Mouse (Mus musculus): ENCODE results near the gene Tor1aip1. TPM values are rescaled to one million over a fixed set of nuclear protein-coding genes. Genes with fewer than 3 reads are reported as not detected.

The Tor1aip1 gene
- polyA plus RNA-seq, 1 experiment, result 16.5 TPM

DNA sequence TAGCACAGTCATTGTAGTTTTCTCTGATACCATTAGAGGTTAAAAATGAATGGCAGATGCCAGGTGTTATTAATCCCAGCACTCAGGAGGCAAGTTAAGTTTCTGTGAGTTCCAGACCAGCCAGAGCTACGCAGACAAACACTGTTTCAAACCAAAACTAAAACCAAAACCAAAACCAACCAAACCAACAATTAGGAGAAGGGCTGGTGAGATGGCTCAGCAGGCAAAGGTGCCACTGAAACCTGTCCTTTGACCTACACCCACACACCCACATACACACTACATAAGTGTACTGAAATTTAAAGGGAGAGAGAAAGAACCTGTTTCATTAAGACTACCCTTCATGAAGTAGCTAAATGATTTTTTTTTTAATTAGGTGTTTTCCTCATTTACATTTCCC is 27.3 kb downstream of the Tor1aip1 start:
- Histone ChIP-seq H3K4me3 (ENCODE audit: insufficient read depth, poor library complexity, severe bottlenecking) (no peak overlapping the region), H3K36me3 (ENCODE audit: control insufficient read depth, insufficient read depth) (peaks cover 44% of the 10 kb centered on the region)
- TF ChIP-seq CTCF (IDR thresholded peaks at IDR 0.05; ENCODE audit: control insufficient read depth, insufficient read depth, insufficient read length), result no peak
- TF ChIP-seq MYOD1 (IDR thresholded peaks at IDR 0.05; ENCODE audit: control insufficient read depth, insufficient read length, low read depth), result no peak
- TF ChIP-seq USF1 (IDR thresholded peaks at IDR 0.05; ENCODE audit: low read depth), result no peak
- no peak for TF ChIP-seq MYOG (IDR thresholded peaks at IDR 0.05; ENCODE audit: control insufficient read depth, extremely low read depth, insufficient read length)
- no peak for TF ChIP-seq FOSL1 (IDR thresholded peaks at IDR 0.05; ENCODE audit: insufficient read depth, low read length, poor library complexity, severe bottlenecking)
- TF ChIP-seq CEBPB (IDR thresholded peaks at IDR 0.05; ENCODE audit: low read depth), result no peak
- TF ChIP-seq MAX (IDR thresholded peaks at IDR 0.05), result no peak

DNA sequence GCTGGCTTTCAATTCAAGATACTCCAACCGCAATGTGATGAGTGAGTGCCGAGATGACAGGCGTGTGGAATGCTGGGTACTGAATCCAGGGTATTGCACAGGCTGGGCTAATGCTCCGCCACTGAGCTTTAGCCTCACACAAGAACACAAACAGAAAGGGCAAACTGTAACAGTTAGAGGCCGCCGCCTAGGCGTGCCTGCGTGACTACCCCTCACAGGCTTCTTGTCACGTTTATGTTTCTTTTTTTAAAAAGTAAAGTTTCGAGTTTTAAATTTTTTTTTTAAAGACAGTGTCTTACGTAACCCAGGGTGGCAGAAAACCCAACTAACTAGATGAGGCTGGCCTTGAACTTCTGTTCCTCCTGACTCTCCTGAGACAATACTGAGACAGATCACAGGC is 30.4 kb downstream of the Tor1aip1 start:
- Histone ChIP-seq H3ac (ENCODE audit: control insufficient read depth, insufficient read length, low read depth) (no peak overlapping the region), H3K79me3 (ENCODE audit: low read depth) (no peaks in the 10 kb centered on the region), H3K4me3 (ENCODE audit: insufficient read depth, poor library complexity, severe bottlenecking) (no peak overlapping the region), H3K27me3 (ENCODE audit: control insufficient read depth, insufficient read depth, insufficient read length) (no peaks in the 10 kb centered on the region), H3K36me3 (ENCODE audit: control insufficient read depth, insufficient read depth) (peaks cover 26% of the 10 kb centered on the region), H3K79me2 (ENCODE audit: control insufficient read depth, insufficient read depth) (no peaks in the 10 kb centered on the region)
- TF ChIP-seq FOSL1 (IDR thresholded peaks at IDR 0.05; ENCODE audit: insufficient read depth, low read length, poor library complexity, severe bottlenecking), result no peak
- no peak for TF ChIP-seq MYOD1 (IDR thresholded peaks at IDR 0.05; ENCODE audit: control insufficient read depth, insufficient read length, low read depth)
- TF ChIP-seq CEBPB (IDR thresholded peaks at IDR 0.05; ENCODE audit: low read depth), result no peak
- no peak for TF ChIP-seq MAX (IDR thresholded peaks at IDR 0.05)
- TF ChIP-seq MYOG (IDR thresholded peaks at IDR 0.05; ENCODE audit: control insufficient read depth, extremely low read depth, insufficient read length), result no peak
- no peak for TF ChIP-seq USF1 (IDR thresholded peaks at IDR 0.05; ENCODE audit: low read depth)
- no peak for TF ChIP-seq CTCF (IDR thresholded peaks at IDR 0.05; ENCODE audit: control insufficient read depth, insufficient read depth, insufficient read length)

More for the DNA sequence above, 27.3 kb downstream of the Tor1aip1 start:
- Histone ChIP-seq H3ac (ENCODE audit: control insufficient read depth, insufficient read length, low read depth) (no peak overlapping the region), H3K27me3 (ENCODE audit: control insufficient read depth, insufficient read depth, insufficient read length) (no peaks in the 10 kb centered on the region), H3K79me3 (ENCODE audit: low read depth) (no peaks in the 10 kb centered on the region), H3K79me2 (ENCODE audit: control insufficient read depth, insufficient read depth) (no peaks in the 10 kb centered on the region)

DNA sequence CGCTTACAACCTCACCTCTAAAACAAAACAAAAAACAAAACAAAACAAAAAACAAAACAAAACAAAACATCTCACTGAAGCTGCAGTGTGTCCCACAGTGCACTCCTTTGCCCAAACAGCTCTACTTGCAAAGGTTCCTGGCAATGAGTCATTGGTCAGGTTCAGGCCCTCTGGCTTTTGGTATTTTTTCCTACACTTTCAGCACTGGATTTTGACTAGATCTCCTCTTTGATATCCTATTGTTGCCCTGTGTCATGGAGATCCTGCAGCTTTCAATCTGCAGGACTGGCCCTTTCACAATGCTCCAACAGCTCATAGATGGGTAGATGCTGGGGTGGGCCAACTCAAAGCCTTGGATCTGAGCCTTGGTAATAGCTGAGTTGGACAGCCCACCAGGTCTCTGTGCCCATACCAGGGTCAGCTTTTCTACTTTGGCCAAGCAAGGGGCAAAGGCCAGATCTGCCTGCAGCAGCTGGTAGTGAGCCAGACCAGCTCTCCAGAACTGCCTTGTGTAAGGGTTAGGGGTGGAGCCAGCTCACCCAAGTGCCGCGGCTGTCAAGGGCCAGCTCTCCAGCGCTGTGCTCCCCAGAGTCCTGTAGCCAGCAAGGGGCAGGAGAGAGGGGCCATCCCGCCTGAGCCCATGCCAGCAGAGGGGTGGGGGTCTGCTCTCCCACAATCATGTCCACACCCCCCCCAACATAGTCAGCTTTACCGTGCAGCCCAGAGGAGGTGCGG is 32.9 kb downstream of the Tor1aip1 start:
- Histone ChIP-seq H3K79me3 (ENCODE audit: low read depth) (no peaks in the 10 kb centered on the region), H3ac (ENCODE audit: control insufficient read depth, insufficient read length, low read depth) (no peak overlapping the region), H3K36me3 (ENCODE audit: control insufficient read depth, insufficient read depth) (peaks cover 21% of the 10 kb centered on the region), H3K27me3 (ENCODE audit: control insufficient read depth, insufficient read depth, insufficient read length) (no peaks in the 10 kb centered on the region), H3K79me2 (ENCODE audit: control insufficient read depth, insufficient read depth) (no peaks in the 10 kb centered on the region), H3K4me3 (ENCODE audit: insufficient read depth, poor library complexity, severe bottlenecking) (no peak overlapping the region)
- TF ChIP-seq USF1 (IDR thresholded peaks at IDR 0.05; ENCODE audit: low read depth) (no peak), MYOG (IDR thresholded peaks at IDR 0.05; ENCODE audit: control insufficient read depth, extremely low read depth, insufficient read length) (no peak), CEBPB (IDR thresholded peaks at IDR 0.05; ENCODE audit: low read depth) (no peak)

DNA sequence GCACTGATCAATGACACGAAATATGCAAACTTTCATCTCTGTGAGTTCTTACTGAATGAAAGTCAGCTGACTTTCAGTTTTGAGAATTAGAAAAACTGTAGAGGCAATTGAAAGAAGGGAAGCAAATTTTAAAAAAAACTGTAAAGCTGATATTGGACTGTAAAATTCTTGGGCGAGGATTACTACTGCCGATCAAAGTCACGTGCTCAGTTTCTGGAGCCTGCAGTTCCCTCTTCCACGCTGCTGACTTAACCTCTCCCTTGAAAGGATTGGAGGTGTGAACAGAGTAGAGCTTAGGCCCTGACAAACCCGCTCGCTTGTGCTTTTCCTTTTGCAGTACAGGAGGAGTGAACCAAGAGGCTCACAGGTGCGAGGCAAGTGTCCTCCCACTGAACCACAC is 33.9 kb downstream of the Tor1aip1 start:
- no peaks in the 10 kb centered on the region for H3K79me2 ChIP-seq (ENCODE audit: control insufficient read depth, insufficient read depth)
- TF ChIP-seq CEBPB (IDR thresholded peaks at IDR 0.05; ENCODE audit: low read depth) (no peak), MYOD1 (IDR thresholded peaks at IDR 0.05; ENCODE audit: control insufficient read depth, insufficient read length, low read depth) (no peak), MYOG (IDR thresholded peaks at IDR 0.05; ENCODE audit: control insufficient read depth, extremely low read depth, insufficient read length) (no peak), CTCF (IDR thresholded peaks at IDR 0.05; ENCODE audit: control insufficient read depth, insufficient read depth, insufficient read length) (no peak), FOSL1 (IDR thresholded peaks at IDR 0.05; ENCODE audit: insufficient read depth, low read length, poor library complexity, severe bottlenecking) (no peak), MAX (IDR thresholded peaks at IDR 0.05) (no peak)
- no peak overlapping the region for H3K4me3 ChIP-seq (ENCODE audit: insufficient read depth, poor library complexity, severe bottlenecking)
- H3ac ChIP-seq (ENCODE audit: control insufficient read depth, insufficient read length, low read depth), result no peak overlapping the region
- no peaks in the 10 kb centered on the region for H3K79me3 ChIP-seq (ENCODE audit: low read depth)
- H3K27me3 ChIP-seq (ENCODE audit: control insufficient read depth, insufficient read depth, insufficient read length), result no peaks in the 10 kb centered on the region
- H3K36me3 ChIP-seq (ENCODE audit: control insufficient read depth, insufficient read depth), result peaks cover 15% of the 10 kb centered on the region

DNA sequence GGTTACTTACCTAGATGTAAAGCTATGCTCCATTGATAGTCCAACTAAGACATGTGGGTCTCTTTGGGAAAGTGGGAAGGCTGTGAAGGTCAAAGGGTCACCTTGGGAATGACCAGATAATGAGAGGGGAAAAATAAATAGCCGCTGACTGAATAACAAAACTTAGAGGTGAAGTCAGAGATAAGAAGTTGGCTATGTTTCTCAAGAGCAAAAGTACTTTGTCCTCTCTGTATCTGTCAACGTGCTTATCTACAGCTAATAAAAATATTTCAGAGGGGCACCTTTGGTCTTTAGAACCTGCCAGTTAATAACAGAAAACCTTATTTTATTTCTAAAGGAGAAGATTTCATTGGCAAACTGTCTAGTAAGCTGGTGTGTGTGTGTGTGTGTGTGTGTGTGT is 40.7 kb downstream of the Tor1aip1 start:
- H3K79me3 ChIP-seq (ENCODE audit: low read depth), result no peaks in the 10 kb centered on the region
- no peaks in the 10 kb centered on the region for H3K79me2 ChIP-seq (ENCODE audit: control insufficient read depth, insufficient read depth)
- TF ChIP-seq CEBPB (IDR thresholded peaks at IDR 0.05; ENCODE audit: low read depth) (no peak), CTCF (IDR thresholded peaks at IDR 0.05; ENCODE audit: control insufficient read depth, insufficient read depth, insufficient read length) (no peak), MAX (IDR thresholded peaks at IDR 0.05) (no peak), FOSL1 (IDR thresholded peaks at IDR 0.05; ENCODE audit: insufficient read depth, low read length, poor library complexity, severe bottlenecking) (no peak), USF1 (IDR thresholded peaks at IDR 0.05; ENCODE audit: low read depth) (no peak), MYOG (IDR thresholded peaks at IDR 0.05; ENCODE audit: control insufficient read depth, extremely low read depth, insufficient read length) (no peak), MYOD1 (IDR thresholded peaks at IDR 0.05; ENCODE audit: control insufficient read depth, insufficient read length, low read depth) (no peak)
- no peak overlapping the region for H3ac ChIP-seq (ENCODE audit: control insufficient read depth, insufficient read length, low read depth)
- H3K36me3 ChIP-seq (ENCODE audit: control insufficient read depth, insufficient read depth), result no peaks in the 10 kb centered on the region
- no peaks in the 10 kb centered on the region for H3K27me3 ChIP-seq (ENCODE audit: control insufficient read depth, insufficient read depth, insufficient read length)
- no peak overlapping the region for H3K4me3 ChIP-seq (ENCODE audit: insufficient read depth, poor library complexity, severe bottlenecking)

DNA sequence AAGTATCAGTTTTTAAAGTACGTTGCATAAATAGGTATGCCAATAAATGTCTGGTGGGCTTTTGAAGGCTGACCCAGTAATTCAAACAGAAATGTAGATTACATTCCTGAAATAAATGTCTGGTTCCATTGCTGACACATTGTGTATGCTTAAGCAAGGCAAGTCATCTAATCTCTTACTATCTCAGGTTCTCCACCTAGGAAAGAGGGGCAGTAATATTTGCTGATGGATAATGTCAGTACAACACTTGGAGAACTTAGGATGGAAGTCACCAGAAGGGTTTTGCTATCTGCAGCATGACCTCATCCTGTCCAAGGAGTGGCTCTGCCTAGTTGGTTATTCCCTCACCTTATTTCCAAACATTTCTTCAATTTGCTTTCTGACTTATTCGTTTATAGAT is 41.8 kb downstream of the Tor1aip1 start:
- TF ChIP-seq MYOG (IDR thresholded peaks at IDR 0.05; ENCODE audit: control insufficient read depth, extremely low read depth, insufficient read length) (no peak), CTCF (IDR thresholded peaks at IDR 0.05; ENCODE audit: control insufficient read depth, insufficient read depth, insufficient read length) (no peak), FOSL1 (IDR thresholded peaks at IDR 0.05; ENCODE audit: insufficient read depth, low read length, poor library complexity, severe bottlenecking) (no peak), MYOD1 (IDR thresholded peaks at IDR 0.05; ENCODE audit: control insufficient read depth, insufficient read length, low read depth) (no peak), MAX (IDR thresholded peaks at IDR 0.05) (no peak), USF1 (IDR thresholded peaks at IDR 0.05; ENCODE audit: low read depth) (no peak), CEBPB (IDR thresholded peaks at IDR 0.05; ENCODE audit: low read depth) (no peak)
- Histone ChIP-seq H3K79me2 (ENCODE audit: control insufficient read depth, insufficient read depth) (no peaks in the 10 kb centered on the region), H3K4me3 (ENCODE audit: insufficient read depth, poor library complexity, severe bottlenecking) (no peak overlapping the region), H3K36me3 (ENCODE audit: control insufficient read depth, insufficient read depth) (no peaks in the 10 kb centered on the region), H3ac (ENCODE audit: control insufficient read depth, insufficient read length, low read depth) (no peak overlapping the region), H3K79me3 (ENCODE audit: low read depth) (no peaks in the 10 kb centered on the region), H3K27me3 (ENCODE audit: control insufficient read depth, insufficient read depth, insufficient read length) (no peaks in the 10 kb centered on the region)
